Mouse (Mus musculus) mouse embryonic stem cell (cell line): ENCODE measurements around the gene Rhbdd3.

Source experiments
- in situ Hi-C, 2 experiments: fragments of 300-500 bp; cut with MboI; formaldehyde crosslinking; loops; 1 replicate in 1 of 2; 3 replicates in 1 of 2; pipeline ENCODE4 v1.14.3; 2019 to 2020; ENCODE audit warnings: low sequenced_read_pairs in 2 of 2, low pct_unique_long_range_greater_than_20kb in 1 of 2, mixed read lengths in 1 of 2; ENCODE audit not compliant: unreplicated experiment in 1 of 2

Gene Rhbdd3

GRCm38 (mm10) chr11:5098736-5099542 is at the start of gene Rhbdd3, which contains the start of gene Ewsr1:
Rhbdd3 (plus strand) TSS chr11:5098926.
Ewsr1 (minus strand) TSS chr11:5099266.
- in situ Hi-C loops = no loop called here

GRCm38 (mm10) chr11:5051629-5052028 is 47.1 kb upstream of the Rhbdd3 start:
- in situ Hi-C loops = no loop called here

- in situ Hi-C loops = no loop called here
These were observed 46.4 kb upstream of the Rhbdd3 start for GRCm38 (mm10) chr11:5052200-5052854.

GRCm38 (mm10) chr11:5054151-5054550 is 44.6 kb upstream of the Rhbdd3 start:
- in situ Hi-C loops = no loop called here

DNA sequence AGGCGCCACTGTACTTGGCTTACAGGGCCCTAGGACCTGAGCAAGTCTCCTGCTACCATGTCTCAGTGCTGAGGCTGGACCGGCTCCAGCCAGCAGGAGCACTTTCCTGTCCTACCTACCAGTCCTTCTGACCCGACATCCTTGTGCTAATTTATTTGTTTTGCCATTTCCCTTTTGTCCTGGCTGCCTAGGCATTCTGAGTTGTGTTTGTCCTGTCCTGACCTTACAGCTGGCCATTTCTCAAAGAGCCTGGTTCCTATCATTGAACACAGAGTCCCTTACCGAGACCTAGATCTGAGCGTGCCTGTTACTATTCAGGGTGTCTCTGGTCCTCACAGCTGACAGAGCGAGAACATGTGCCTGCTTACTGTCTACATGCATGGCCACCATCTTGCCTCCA is 43.9 kb upstream of the Rhbdd3 start:
- in situ Hi-C loops = no loop called here

- in situ Hi-C loops = no loop called here
These were observed 42.5 kb upstream of the Rhbdd3 start for GRCm38 (mm10) chr11:5055945-5056938.

DNA sequence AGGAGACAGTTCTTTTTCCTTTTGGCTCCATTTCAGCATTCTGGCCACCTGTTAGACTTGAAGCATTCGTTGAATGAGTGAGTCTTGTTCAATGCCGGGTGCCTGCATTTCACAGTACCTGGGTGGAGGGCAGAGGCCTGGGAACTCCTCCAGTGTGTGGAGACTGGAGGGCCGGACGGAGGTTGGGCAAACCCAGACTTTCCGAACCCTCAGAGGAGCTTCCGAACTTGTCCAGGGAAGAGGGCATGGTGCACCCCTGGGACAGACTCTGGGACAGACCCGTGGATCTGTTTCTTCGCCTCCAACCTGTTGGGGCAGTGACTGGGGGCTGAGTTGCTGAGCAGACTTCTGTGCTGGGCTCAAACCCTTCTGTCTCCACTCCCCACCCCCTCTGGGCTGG is 41.7 kb upstream of the Rhbdd3 start:
- in situ Hi-C loops = no loop called here

GRCm38 (mm10) chr11:5057541-5057855 is 41.2 kb upstream of the Rhbdd3 start:
- in situ Hi-C loops = no loop called here

- in situ Hi-C loops = no loop called here
These were observed 40.7 kb upstream of the Rhbdd3 start, which contains the start of gene Rasl10a for GRCm38 (mm10) chr11:5057856-5058641. Rasl10a (plus strand) TSS chr11:5058128.

- in situ Hi-C loops = no loop called here
These were observed 39.9 kb upstream of the Rhbdd3 start for GRCm38 (mm10) chr11:5058783-5059182.

DNA sequence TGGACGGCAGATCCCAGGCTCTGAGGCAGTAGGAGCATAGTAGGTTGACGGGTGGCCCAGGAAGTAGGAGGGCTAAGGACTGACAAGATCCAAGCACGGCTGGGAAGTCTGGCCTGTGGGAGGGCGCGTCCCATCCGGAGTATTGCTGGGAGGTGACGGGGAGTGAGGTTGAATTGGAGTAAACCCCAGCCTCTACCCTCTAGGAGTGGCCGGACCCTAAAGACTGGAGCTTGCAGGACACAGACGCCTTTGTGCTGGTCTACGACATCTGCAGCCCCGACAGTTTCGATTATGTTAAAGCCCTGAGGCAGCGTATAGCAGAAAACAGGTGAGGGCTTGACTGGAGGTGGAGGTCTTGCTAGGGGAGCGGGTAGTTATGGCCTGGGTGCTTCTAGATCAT is 39.5 kb upstream of the Rhbdd3 start:
- in situ Hi-C loops = no loop called here

GRCm38 (mm10) chr11:5059704-5060156 is 39.0 kb upstream of the Rhbdd3 start:
- in situ Hi-C loops = no loop called here

- in situ Hi-C loops = no loop called here
These were observed 37.8 kb upstream of the Rhbdd3 start for GRCm38 (mm10) chr11:5060756-5061412.

GRCm38 (mm10) chr11:5061413-5062139 is 37.1 kb upstream of the Rhbdd3 start:
- in situ Hi-C loops = no loop called here

GRCm38 (mm10) chr11:5062326-5062725 is 36.4 kb upstream of the Rhbdd3 start:
- in situ Hi-C loops = no loop called here

DNA sequence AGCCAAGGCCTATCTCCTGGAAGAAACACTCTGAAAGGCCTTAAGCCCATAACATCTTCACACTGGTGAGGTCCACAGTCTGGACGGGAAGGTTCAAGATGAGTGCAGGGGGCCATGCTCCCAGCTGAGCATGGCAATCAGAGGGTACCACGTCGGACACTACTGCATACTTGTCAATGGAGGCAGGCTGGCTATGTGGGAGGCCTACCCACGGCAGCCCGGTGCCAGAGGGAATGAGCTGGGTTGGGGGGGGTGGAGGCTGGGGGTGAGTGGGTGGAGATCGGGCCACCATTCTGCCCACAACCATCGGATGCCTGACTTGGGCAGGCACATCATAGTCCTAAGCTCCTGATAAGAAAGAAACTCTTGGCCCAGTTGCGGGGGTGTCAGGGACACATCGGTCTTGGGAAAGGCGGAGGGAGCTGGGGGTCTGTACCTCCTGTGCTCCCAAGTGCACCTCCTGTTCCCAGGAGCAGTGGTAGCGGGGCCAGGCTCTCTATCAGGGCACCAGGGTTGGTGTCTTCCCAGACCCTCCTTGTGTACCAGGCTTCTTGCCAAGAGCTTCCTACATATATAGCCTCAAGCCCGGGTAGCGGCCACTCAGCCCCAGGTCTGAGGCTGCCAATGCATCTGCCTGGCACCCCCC is 35.7 kb upstream of the Rhbdd3 start:
- in situ Hi-C loops = no loop called here
